Mouse (Mus musculus): ENCODE data around the gene Teddm2. TPM values are rescaled to one million over a fixed set of nuclear protein-coding genes. Genes with fewer than 3 reads are reported as not detected.

Teddm2 gene
- polyA plus RNA-seq, 1 experiment, result 4.8 TPM

- H3K27me3 ChIP-seq (ENCODE audit: control insufficient read depth, insufficient read depth, low read length), result no peaks in the 10 kb centered on the region
- H3K4me3 ChIP-seq (ENCODE audit: control insufficient read depth, low read depth, low read length), result no peak overlapping the region
- H3K36me3 ChIP-seq (ENCODE audit: control insufficient read depth, insufficient read depth, low read length), result no peaks in the 10 kb centered on the region
- no peak for TF ChIP-seq CTCF (IDR thresholded peaks at IDR 0.05; ENCODE audit: control insufficient read depth, insufficient read depth, insufficient replicate concordance, low read depth, low read length)
- no peak for TF ChIP-seq POLR2A (IDR thresholded peaks at IDR 0.05; ENCODE audit: control insufficient read depth, low read depth, low read length)
- H3K27ac ChIP-seq (ENCODE audit: control insufficient read depth, insufficient read depth, low read depth, low read length), result no peak overlapping the region
- H3K4me1 ChIP-seq (ENCODE audit: control insufficient read depth, insufficient read depth, low read length), result no peaks in the 10 kb centered on the region
Measured at GRCm38 (mm10) chr1:153820216-153820615, 79.8 kb downstream of the Teddm2 start.

- Histone ChIP-seq H3K27me3 (ENCODE audit: control insufficient read depth, insufficient read depth, low read length) (no peaks in the 10 kb centered on the region), H3K4me1 (ENCODE audit: control insufficient read depth, insufficient read depth, low read length) (no peaks in the 10 kb centered on the region), H3K4me3 (ENCODE audit: control insufficient read depth, low read depth, low read length) (no peak overlapping the region), H3K36me3 (ENCODE audit: control insufficient read depth, insufficient read depth, low read length) (no peaks in the 10 kb centered on the region), H3K27ac (ENCODE audit: control insufficient read depth, insufficient read depth, low read depth, low read length) (no peak overlapping the region)
- no peak for TF ChIP-seq CTCF (IDR thresholded peaks at IDR 0.05; ENCODE audit: control insufficient read depth, insufficient read depth, insufficient replicate concordance, low read depth, low read length)
- no peak for TF ChIP-seq POLR2A (IDR thresholded peaks at IDR 0.05; ENCODE audit: control insufficient read depth, low read depth, low read length)
Measured at GRCm38 (mm10) chr1:153814278-153814677, 85.8 kb downstream of the Teddm2 start.

GRCm38 (mm10) chr1:153807390-153807993 is 92.5 kb downstream of the Teddm2 start:
- peak overlapping the region; percentile 55 for H3K4me3 ChIP-seq (ENCODE audit: control insufficient read depth, low read depth, low read length)
- H3K27me3 ChIP-seq (ENCODE audit: control insufficient read depth, insufficient read depth, low read length), result no peaks in the 10 kb centered on the region
- no peaks in the 10 kb centered on the region for H3K36me3 ChIP-seq (ENCODE audit: control insufficient read depth, insufficient read depth, low read length)
- no peak overlapping the region for H3K27ac ChIP-seq (ENCODE audit: control insufficient read depth, insufficient read depth, low read depth, low read length)
- TF ChIP-seq CTCF (IDR thresholded peaks at IDR 0.05; ENCODE audit: control insufficient read depth, insufficient read depth, insufficient replicate concordance, low read depth, low read length) (peak; percentile 8; the same call in 1 of the 2 replicates), POLR2A (IDR thresholded peaks at IDR 0.05; ENCODE audit: control insufficient read depth, low read depth, low read length) (no peak)
- H3K4me1 ChIP-seq (ENCODE audit: control insufficient read depth, insufficient read depth, low read length), result peaks cover 2% of the 10 kb centered on the region

GRCm38 (mm10) chr1:153803530-153803929 is 96.5 kb downstream of the Teddm2 start:
- no peaks in the 10 kb centered on the region for H3K27me3 ChIP-seq (ENCODE audit: control insufficient read depth, insufficient read depth, low read length)
- H3K36me3 ChIP-seq (ENCODE audit: control insufficient read depth, insufficient read depth, low read length), result no peaks in the 10 kb centered on the region
- TF ChIP-seq POLR2A (IDR thresholded peaks at IDR 0.05; ENCODE audit: control insufficient read depth, low read depth, low read length) (no peak), CTCF (IDR thresholded peaks at IDR 0.05; ENCODE audit: control insufficient read depth, insufficient read depth, insufficient replicate concordance, low read depth, low read length) (no peak)
- peaks cover 2% of the 10 kb centered on the region for H3K4me1 ChIP-seq (ENCODE audit: control insufficient read depth, insufficient read depth, low read length)
- no peak overlapping the region for H3K4me3 ChIP-seq (ENCODE audit: control insufficient read depth, low read depth, low read length)
- H3K27ac ChIP-seq (ENCODE audit: control insufficient read depth, insufficient read depth, low read depth, low read length), result peak overlapping the region; percentile 61

GRCm38 (mm10) chr1:153802691-153803090 is 97.3 kb downstream of the Teddm2 start:
- Histone ChIP-seq H3K36me3 (ENCODE audit: control insufficient read depth, insufficient read depth, low read length) (no peaks in the 10 kb centered on the region), H3K4me3 (ENCODE audit: control insufficient read depth, low read depth, low read length) (no peak overlapping the region), H3K27me3 (ENCODE audit: control insufficient read depth, insufficient read depth, low read length) (no peaks in the 10 kb centered on the region), H3K27ac (ENCODE audit: control insufficient read depth, insufficient read depth, low read depth, low read length) (peak overlapping the region; percentile 61), H3K4me1 (ENCODE audit: control insufficient read depth, insufficient read depth, low read length) (no peaks in the 10 kb centered on the region)
- TF ChIP-seq POLR2A (IDR thresholded peaks at IDR 0.05; ENCODE audit: control insufficient read depth, low read depth, low read length) (no peak), CTCF (IDR thresholded peaks at IDR 0.05; ENCODE audit: control insufficient read depth, insufficient read depth, insufficient replicate concordance, low read depth, low read length) (no peak)

Other genes starting within 250 kb of the Teddm2 start
- 0.06 and 0.12 TPM in 2 replicates for gene Rgs8, start 247.2 kb downstream of the Teddm2 start, polyA plus RNA-seq (2012; rRNA removed)
- 0.89 and 1.1 TPM in 2 replicates for gene Rgs16, start 159.9 kb downstream of the Teddm2 start, polyA plus RNA-seq (2012; rRNA removed)
- 1.7 and 1.8 TPM in 2 replicates for gene Rnasel, start 150.8 kb downstream of the Teddm2 start, polyA plus RNA-seq (2012; rRNA removed)
- gene Rgsl1, start 56.1 kb downstream of the Teddm2 start, polyA plus RNA-seq (2012; rRNA removed), result 21.2 and 22.6 TPM in 2 replicates
- 0.05 TPM in 1 of 2 replicates, not detected in the other for gene Teddm1b, start 25.9 kb downstream of the Teddm2 start, polyA plus RNA-seq (2012; rRNA removed)
- not detected in 2 replicates for gene Teddm1a, start 8.5 kb downstream of the Teddm2 start, polyA plus RNA-seq (2012; rRNA removed)
- 605 and 633 TPM in 2 replicates for gene Glul, start 284 bp downstream of the Teddm2 start, polyA plus RNA-seq (2012; rRNA removed)

Measured in testis, adult 2 months (tissue).